Mouse (Mus musculus): ENCODE measurements around the gene Mpped2.
A peak's percentile ranks its signal among the peaks of the same experiment; 100 is the strongest.

Gene Mpped2

DNA sequence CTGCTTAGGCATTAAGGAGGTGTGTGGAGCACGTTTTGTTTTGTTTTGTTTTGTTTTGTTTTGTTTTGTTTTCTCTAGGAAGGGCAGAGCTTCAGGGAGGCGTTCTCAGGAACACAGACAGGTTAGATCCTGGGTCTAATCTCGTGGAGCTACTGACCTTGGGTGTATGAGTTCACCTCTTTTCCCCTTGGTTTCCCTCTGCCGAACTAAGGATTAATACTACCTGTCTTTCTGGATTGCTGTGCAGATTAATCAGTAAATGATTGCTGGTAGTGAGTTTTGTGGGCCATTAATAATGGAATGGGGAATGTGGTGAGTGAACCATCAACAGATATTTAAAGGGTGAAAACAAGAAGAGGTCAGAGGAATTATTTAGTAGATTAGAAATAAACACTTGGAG lies 53.8 kb downstream of the Mpped2 start:
- no peak for DNase-seq (ENCODE audit: low spot score)

DNA sequence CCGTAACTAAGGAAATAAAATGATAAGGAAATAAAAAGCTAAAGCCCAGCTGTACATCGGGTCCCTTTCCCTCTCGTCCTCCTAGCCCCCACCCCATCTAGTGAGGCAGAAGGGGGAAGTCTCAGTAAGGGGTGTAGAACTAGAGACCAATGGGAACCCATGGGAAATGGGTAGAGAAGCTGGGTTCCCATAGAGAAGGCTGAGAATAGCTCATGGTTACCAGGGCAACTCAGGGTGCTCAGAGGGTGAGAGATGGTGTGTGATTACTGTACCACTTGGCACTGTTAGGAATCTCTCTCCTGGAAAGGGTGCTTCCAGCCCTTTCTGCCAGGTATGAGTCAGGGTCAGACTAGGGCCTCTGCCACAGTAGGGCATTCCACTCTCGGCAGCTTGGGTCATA lies 54.3 kb downstream of the Mpped2 start:
- DNase-seq (ENCODE audit: low spot score), result no peak

DNA sequence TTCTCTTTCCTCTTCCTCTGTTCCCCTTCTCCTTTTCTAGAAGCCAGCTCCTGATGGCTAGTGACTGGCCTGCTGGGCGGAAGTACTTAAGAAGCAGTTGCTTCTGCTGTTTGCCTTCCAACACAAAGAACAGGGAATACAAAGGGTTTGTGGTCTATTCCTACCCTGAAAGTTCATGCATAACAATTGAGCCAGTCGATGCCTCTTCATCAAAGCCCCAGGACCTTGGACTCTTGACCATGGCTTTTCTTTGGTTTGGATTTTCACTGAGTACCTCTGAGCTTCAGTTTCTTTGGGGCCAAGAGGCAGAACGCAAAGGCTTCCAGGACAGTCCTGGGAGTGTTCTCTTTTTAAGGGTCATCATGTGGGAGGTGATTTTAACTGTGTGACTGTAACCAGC lies 57.8 kb downstream of the Mpped2 start:
- DNase-seq (ENCODE audit: low spot score), result no peak

DNA sequence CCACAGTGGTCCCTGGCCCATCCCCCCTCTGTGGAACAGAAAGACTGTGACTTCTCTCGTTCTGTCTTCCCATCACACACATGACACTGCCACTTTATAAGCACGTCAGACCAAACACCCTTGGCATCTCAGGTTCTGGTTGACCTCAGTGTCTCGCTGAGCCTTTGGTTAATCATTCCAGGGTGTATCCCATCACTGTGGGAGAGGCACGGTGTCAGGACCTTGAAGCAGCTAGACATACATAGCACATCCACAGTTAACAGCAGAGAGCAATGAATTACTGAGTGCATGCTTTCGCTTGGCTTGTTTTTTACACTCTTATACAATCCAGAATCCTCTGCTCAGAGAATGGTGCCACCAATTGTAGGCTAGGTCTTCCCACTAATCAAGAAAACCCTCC lies 60.6 kb downstream of the Mpped2 start:
- no peak for DNase-seq (ENCODE audit: low spot score)

DNA sequence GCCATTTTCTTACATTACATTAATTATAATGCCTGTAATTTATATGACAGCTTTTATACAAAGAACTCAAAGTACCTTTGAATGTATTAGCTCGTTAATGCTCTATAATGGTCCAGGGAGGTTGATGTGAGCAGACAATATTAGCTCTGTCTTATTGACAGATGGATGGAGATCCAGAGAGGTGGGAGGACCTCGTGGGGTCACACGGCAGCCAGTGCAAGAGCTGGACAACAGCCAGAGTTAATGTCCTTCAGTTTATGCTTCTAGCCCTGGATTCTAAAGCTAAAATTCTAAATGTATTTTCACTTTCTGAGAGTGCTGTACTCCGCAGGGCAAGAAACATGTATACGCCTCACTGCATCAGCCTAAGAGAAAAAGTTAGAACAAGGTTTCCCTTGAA lies 61.6 kb downstream of the Mpped2 start:
- no peak for DNase-seq (ENCODE audit: low spot score)

DNA sequence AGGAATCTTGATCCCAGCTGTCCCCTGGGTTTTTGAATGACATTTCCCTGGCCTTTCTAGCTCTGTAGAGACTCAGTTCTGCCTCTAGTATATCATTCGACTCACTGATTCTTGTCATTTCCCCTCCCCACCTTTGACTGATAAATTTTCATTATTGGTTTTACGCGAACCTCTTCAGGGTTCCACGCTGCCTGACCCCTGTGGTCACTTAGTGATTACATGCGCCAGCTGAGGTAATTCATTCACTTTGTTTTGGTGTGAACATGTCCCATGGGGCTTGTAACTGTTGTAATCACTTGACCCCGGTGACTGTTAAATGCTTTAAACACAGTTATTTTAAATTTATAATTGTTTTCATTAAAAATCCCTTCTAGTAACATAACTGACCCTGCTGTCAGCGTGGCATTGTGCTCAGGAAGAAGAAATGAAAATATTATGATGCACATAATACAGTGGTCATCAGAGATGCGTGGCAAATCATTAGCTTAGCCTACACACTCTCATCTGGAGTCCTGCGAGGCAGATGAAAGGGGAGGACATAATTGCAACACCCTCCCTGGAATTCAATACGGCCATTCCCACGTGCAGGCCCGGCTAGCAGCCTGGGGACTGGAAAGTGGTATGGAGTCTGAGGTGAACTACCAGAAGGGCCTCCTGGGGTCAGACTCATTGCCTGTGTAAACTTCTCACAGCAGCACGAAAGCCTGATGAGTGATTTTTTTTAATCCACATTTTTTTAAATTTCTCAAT lies 63.5 kb downstream of the Mpped2 start:
- no peak for DNase-seq (ENCODE audit: low spot score)

DNA sequence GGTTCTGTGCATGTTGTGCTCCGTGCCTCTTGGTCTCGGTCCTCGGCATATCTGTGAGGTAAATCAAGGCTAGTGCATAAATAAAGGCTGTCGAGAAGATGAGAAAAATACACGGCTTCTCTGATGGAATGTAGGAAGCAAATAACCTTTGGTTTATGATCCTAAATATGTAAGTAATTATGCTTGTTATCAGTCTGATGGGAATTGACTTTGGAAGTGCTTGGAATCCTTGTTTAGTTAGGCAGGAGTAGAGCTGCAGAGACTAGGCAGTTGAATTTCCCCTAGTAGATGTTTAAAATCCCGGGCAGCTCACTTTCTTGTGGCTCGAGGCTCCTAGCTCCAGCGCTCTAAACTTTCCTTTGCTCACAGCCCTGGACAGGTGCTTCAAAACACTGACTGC lies 69.9 kb downstream of the Mpped2 start:
- no peak for DNase-seq (ENCODE audit: low spot score)

DNA sequence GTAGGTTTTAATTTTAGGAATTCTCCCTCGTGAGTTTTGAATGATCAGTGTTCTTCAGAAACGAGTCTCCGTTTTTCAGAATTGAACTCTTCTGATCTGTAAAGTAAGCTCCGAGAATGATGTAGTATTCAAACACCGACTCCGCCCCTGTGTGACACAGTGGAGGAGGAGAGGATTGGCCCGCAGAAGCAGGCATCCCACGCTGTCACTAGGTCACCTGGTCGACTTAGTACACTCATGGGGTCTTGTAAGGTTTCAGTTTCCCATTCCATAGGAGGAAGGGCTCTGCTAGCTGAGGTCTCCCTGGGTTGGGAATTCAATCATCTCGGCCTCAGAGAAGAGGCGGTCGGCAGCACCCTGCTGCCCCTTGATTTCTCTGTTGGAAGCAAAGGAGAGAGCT lies 76.2 kb downstream of the Mpped2 start:
- DNase-seq (ENCODE audit: low spot score), result no peak

DNA sequence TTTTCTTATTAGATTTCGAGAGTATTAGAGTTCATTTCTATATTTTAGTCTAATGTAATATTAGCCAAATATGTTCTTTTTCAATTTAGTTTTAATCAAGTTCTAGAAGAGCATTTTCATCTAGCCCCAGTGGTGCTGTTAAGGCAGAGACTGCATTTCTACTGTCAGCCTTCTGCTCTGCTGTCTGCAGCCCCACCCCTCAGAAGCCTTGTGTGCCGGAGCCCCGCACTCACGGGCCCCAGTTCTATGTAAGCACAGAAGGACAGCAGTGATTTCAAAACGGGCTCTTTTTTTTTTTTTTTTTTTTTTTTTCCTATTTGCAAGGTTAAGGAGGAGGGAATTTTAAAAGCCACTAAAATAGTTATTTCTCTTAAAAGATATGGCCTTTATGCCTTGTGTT lies 79.6 kb downstream of the Mpped2 start:
- no peak for DNase-seq (ENCODE audit: low spot score)

DNA sequence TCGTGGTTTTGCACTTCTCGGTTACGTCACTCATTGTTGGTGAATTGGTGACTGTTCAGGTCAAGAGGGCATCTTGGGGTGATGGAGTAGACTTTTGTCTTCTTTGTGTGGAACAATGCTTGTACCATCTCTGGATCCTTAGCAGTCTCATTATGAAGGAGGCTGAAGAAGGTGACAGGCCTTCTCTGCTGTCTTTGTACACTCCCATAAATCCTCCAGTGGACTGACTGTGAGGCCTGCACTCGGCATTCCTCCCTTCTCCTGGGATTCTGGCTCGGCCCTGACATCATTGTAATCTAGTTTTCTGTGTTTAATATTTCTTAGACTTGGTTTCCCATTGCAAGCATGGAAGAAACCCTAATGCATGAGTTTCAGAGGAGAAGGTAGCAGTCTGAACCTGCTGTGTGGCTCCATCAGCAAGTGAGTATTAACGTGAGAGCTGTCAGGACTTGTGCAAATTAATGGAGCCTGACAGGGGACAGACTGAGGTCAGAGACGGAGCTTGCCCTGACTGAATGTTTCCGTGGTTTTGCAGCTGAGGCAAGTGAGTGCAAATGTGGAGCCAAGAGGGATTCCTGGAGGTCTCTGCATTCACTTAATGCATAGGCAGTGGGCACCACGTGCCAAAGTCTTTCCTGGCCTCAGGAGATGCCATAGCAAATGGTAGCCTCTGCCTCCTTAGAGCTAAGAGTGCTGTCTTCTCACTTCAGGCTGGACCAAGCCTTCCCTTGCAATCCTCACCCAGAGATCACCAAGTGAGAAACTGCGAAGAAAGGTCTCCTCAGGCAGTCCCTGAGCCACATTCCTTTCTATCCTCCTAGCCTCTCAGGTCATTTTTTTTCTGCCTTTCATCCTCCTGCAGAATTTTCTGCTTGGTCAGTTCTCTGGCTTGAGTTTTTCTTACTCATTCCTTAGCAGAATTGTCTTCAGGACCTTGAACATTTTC lies 81.5 kb downstream of the Mpped2 start:
- no peak for DNase-seq (ENCODE audit: low spot score)

DNA sequence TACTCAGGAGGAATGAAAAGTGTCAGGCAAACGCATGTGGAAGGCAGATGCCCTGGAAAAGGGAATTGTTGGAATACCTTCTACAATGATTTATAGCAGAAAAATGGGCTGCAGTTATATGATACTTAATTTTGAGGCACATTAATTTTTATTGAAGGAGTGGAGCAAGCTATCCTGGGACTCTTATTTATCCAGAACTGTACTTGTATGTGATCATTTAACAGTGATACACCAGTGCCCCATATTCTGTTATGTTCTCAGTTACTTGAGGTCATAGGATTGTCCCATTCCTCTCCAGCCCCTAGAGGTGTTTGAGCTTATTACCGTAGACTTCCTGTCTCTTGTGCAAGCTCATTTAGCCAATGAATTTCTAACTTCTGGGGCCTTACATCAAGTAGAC lies 82.9 kb downstream of the Mpped2 start:
- no peak for DNase-seq (ENCODE audit: low spot score)

DNA sequence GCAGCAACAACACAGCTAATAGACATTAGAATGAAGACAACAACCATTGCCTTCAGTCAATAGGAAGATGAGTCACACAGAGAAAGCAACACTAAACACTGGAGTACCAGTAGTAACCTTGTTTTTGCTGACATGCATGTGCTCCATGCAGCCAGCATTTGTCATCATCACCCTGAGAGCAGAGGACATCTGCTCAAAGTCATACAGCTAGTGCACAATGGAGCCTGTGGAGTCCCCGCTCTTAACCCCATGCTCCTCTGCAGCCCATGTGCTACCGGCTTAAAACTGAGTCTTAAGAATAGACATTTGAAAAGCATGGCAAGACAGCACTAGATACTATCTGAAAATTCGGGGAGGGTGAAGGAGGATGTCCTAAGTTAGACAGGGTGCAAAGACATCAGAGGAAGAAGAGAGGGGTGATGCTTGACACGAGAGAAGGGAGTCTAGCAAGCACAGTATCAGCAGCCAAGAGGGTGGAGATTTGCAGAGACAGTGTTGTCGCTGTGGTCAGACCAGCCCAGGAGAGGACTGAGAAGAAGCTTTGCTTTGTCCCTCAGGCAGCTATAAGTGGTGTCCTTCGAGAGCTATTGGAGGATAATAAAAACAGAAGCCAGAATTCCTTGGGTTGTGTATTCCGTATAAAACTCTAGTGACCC lies 85.9 kb downstream of the Mpped2 start:
- DNase-seq (ENCODE audit: low spot score), result no peak

DNA sequence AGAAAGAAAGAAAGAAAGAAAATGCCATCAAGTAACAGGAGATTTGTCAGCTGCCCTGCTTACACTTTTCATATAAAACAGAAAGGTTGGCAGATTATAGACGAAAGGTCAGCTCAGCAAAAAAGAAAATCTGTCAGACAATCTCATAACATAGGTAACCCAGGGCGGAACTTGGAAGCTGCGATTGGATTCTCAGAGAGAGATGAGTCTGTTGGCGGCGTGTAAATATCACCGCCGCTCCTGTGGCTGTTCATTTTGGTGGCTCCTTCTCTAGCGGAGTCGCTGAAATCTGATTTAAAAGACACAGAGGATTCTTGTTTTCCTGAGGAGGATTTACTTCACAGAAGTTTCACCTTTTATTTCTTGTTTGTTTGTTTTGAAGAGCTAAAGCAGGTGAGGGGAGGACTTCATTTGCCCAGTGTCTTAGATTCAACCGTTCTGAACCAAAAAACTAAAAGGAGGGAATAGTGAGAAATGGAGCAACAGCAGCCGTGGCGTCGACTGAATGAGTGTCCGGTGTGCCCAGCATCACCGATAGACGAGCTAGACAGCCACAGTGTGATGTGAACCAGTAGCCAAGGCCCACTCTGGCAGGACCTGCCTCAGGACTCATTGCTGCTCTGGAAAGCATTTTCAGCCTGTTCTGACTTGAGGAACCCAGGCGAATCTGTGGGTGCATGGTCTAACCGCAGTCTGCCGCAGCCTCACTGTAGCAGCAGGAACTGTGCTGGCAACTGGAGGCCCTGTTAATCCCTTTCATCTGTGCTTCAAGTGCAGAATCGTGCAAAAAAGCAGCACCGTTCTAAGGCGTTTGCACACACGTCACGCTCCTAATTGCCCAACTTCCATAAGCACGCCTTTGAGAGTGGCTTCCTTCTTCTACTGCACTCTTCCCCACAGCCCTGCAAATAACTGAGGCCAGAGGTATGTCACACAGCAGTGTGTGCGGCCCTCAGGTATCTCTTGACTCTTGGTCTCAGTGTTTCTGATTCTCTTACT lies 88.4 kb downstream of the Mpped2 start:
- DNase-seq (ENCODE audit: low spot score), result no peak

DNA sequence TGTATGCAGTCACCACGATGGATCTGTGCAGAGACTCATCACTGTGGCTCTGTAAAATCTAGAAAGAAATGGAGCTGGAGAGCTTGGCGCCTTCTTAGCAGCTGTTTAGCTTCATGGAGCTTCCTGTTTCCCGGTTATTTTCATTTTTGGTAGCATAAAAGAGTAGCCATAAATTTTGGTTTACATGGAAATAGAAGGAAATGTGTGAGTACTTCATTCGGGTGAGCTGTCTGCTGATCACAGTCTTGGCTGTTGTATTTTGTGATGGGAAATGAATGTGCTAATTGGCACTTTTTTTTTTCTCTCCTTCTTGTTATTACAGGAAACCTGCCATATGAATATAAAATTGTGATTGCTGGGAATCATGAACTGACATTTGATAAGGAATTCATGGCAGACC lies 90.2 kb downstream of the Mpped2 start:
- DNase-seq (ENCODE audit: low spot score), result no peak

DNA sequence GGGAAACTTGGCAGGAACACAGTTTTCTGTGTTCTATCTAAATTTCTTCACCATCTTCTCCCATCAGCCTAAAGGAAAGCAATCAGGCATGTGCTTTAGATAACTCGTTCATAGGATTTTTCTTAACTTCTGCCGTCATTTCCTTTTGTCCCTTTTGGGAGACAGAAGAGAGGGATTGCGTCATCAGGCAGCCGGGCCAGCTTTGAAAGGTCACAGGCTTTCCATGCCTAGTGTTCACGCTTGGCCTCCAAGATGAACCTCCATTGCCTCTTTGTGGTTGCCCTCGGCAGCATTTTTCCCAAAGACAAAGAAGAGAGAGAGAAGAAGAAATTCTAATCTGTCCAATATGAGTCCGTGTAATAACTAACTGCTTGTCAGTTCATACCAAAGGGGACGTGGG lies 95.0 kb downstream of the Mpped2 start:
- DNase-seq (ENCODE audit: low spot score), result no peak

DNA sequence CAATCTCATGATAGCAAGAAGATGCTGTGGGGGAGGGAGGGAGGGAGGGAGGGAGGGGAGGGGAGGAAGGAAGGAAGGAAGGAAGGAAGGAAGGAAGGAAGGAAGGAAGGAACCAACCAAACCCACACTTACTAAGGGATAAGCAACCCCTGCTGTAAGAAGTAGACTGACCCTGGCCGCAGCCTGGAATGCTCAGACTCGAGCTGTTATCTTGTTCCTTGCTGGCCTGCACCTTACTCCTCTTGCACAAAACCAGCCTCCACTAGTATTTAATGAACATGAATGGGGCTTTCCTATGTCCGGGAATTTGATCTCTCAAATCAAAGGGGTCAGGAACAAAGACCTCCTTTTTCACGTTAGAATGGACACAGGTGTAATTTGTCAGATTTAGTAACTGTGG lies 95.5 kb downstream of the Mpped2 start:
- no peak for DNase-seq (ENCODE audit: low spot score)

DNA sequence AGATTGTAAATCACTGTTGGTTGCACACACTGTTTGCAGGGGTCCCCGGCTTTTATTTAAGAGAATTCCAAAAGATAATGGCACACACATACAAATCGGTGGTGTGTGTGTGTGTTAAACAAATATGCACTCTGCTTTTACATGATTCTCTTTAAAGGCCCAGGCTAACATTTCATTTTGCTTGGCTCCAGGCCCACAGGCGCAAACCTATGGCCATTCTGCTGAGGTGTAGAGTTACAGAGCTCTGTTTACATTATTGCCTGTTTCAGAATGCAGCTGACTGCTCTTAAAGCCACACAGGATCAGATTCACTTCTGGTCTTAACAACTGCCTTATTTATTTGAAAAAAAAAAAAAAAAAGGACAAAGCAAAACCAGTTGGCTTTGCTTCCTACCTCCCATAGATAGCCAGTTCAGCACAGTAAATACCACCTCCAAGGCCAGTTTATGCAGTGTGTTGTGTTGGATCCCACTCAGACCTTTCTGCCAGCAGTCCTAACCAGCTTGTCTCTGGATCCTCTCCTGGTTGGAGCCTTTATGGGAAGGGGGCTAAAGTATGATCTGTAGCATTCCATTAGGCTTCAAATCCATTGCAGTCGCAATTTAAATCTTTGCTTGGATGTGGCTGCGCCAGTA lies 96.7 kb downstream of the Mpped2 start:
- peak; percentile 9 for DNase-seq (ENCODE audit: low spot score)

DNA sequence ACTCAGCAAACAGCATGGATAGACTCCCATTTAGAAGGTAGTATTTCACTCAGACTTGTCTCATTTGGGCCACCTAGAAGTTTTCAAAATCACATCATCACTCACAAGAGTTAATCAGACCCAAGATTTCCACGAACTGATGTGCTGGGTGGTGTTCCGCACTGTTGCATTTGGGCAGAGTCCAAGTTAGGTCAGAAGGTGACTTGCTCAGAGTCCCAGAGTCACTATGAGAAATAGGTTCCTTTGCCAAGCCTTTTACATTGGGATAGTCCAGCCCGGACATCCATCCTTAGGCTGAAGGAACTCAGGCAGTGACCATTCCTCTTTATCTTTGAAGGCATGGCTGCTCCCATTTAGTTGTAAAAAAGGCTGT lies 97.2 kb downstream of the Mpped2 start:
- DNase-seq (ENCODE audit: low spot score), result no peak

DNA sequence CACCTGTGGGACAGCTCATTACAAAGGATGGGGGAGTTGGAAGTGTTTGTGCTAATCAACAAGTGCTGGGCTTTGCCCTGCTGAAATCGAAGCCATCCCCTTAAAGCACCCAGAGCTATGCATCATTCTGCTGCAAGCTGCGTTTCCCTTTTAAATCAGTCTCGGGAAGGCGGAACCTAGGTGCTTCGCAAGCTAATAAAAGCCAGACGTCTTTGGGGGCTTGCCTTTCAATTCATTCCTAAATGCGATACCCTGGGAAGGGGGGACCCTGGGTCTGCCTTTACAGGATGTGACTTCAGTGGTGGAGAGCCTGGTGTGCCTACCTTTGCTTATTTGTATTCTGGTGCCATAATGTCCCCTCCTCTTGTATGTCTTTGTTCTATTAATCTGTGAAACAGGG lies 103.2 kb downstream of the Mpped2 start:
- DNase-seq (ENCODE audit: low spot score), result no peak

DNA sequence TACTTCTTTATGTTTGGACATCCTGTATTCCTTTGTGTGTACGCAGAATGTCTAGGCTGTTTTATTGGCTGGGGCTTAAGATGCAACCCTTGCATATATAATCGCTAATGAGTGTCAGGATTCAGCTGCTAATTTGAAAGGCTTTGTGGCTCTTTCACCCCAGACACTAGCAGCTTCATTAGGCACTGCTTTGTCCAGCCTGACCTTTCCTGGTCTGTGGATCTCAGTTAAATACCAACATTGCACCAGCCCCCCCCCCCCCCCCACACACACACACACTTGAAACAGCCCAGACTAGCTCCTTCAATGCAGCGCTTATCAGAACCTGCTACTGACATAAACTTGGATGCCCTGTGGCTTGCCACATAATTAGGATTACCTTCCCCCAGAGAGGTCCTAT lies 104.8 kb downstream of the Mpped2 start:
- peak; percentile 16 for DNase-seq (ENCODE audit: low spot score)

DNA sequence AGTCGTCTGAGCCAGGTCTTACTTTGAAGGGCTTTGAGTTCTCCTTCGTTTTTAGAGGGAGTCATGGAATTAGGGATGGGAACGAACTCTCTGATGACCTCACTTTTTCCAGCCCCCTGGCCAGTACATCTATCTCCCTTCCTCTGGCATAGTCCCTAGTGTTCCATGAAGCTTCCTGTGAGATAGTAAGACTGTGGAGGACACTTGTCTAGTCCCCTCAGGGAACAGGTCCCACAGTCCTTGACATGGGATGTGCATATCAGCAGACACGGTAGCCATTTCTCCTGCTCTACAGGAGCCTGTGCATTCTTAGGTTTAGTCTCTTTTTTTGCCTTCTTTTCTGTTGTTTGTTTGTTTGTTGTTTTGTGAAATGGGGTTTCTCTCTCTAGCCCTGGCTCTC lies 105.8 kb downstream of the Mpped2 start:
- no peak for DNase-seq (ENCODE audit: low spot score)
